Mouse (Mus musculus) brain, embryonic 14.5 days (tissue): Measurements from ENCODE around the gene Il9r.

Experiments used
- CTCF ChIP-seq: fragments of 200-500 bp; IDR thresholded peaks from 2 replicates; pipeline ENCODE4 v1.5.1; 2012; ENCODE audit warnings: inconsistent platforms, mild to moderate bottlenecking, moderate library complexity, borderline replicate concordance; ENCODE audit not compliant: insufficient read depth, insufficient read length; ENCODE audit errors: extremely low read depth
- POLR2A ChIP-seq: fragments of 200-500 bp; IDR thresholded peaks from 2 replicates; pipeline ENCODE4 v1.6.1; 2012; ENCODE audit warnings: mild to moderate bottlenecking, inconsistent platforms, borderline replicate concordance; ENCODE audit not compliant: poor library complexity, insufficient read depth, insufficient read length, severe bottlenecking; ENCODE audit errors: extremely low read depth

GRCm38 (mm10) chr11:32142771-32143170, 57.3 kb downstream of the Il9r start:
- TF ChIP-seq CTCF (no peak), POLR2A (no peak)
